In genomic region chr2:104367836-104368298, GRCm38 (mm10) we compare ENCODE assay signal across 9 mouse cellular contexts. TPM values are rescaled to one million over a fixed set of nuclear protein-coding genes. Genes with fewer than 3 reads are reported as not detected.
DNase-seq lines count a peak whose midpoint lies in the region; ATAC-seq lines count a peak whose summit lies in the region.
"Had no signal": no experiment of that assay in that cellular context is flagged by ENCODE, and none has a peak within 500 bp of the region (broad histone marks: within the 10 kb centered on the region; RNA-seq: fewer than 3 reads in every experiment).

No protein-coding gene starts in this region.

- H3K27me3 ChIP-seq in forebrain, embryonic 15.5 days = no peaks in the 10 kb centered on the region
- H3K27me3 ChIP-seq in liver, embryonic 12.5 days (replicated peaks) = no peaks in the 10 kb centered on the region

- H3K4me3 ChIP-seq in forebrain, embryonic 15.5 days = no peak overlapping the region
- H3K4me3 ChIP-seq in liver, embryonic 12.5 days = no peak overlapping the region

- H3K4me1 ChIP-seq in forebrain, embryonic 15.5 days = peaks cover 19% of the 10 kb centered on the region
- H3K4me1 ChIP-seq in liver, embryonic 12.5 days = no peaks in the 10 kb centered on the region

- 3% methylated on average over 6 of the region's 6 CpGs for WGBS in forebrain, embryonic 15.5 days
- WGBS in liver, embryonic 12.5 days (ENCODE audit: insufficient replicate concordance) = 44% methylated on average over 6 of the region's 6 CpGs

- no peak overlapping the region for H3K4me2 ChIP-seq in forebrain, embryonic 15.5 days (replicated peaks)
- no peak overlapping the region for H3K4me2 ChIP-seq in liver, embryonic 12.5 days

- DNase-seq in right cerebral cortex, adult 2 months (ENCODE audit: low spot score in 2 of 2) = peak; percentile 27 to 44
- no peak for DNase-seq in right cerebral cortex, postnatal 25 days
- DNase-seq in mesoderm, embryonic 11.5 days (ENCODE audit: low read depth, low spot score) = peak; percentile 65
- no peak for DNase-seq in urinary bladder, postnatal 36 days (ENCODE audit: low spot score in 2 of 2)
- no peak for DNase-seq in urinary bladder, adult 18-20 months (ENCODE audit: low spot score in 2 of 2)
- no peak for DNase-seq in urinary bladder, postnatal 4 days (ENCODE audit: low spot score in 2 of 2)

- ATAC-seq in forebrain, embryonic 15.5 days (replicated peaks) = peak; percentile 93
- no peak for ATAC-seq in liver, embryonic 12.5 days
- ATAC-seq: Patski had no signal

- peak overlapping the region; percentile 81 for H3K27ac ChIP-seq in forebrain, embryonic 15.5 days (replicated peaks)
- H3K27ac ChIP-seq in liver, embryonic 12.5 days = no peak overlapping the region

- no peaks in the 10 kb centered on the region for H3K9me3 ChIP-seq in forebrain, embryonic 15.5 days
- H3K9me3 ChIP-seq in liver, embryonic 12.5 days (replicated peaks) = no peaks in the 10 kb centered on the region

- H3K9ac ChIP-seq in forebrain, embryonic 15.5 days (replicated peaks) = no peak overlapping the region
- H3K9ac ChIP-seq in liver, embryonic 12.5 days = no peak overlapping the region

- no peaks in the 10 kb centered on the region for H3K36me3 ChIP-seq in forebrain, embryonic 15.5 days
- H3K36me3 ChIP-seq in liver, embryonic 12.5 days = no peaks in the 10 kb centered on the region

RNA-seq across cellular contexts. Expression of gene D430041D05Rik, which starts 42.9 kb away (rescaled TPM):
- 11.8 and 12.4 TPM in 2 replicates for polyA plus RNA-seq in forebrain, embryonic 15.5 days (2015; fragmentation: Nextera tagmentation; extraction: Ambion mirVana)
- 0.02 and 0.20 TPM in 2 replicates for polyA plus RNA-seq in liver, embryonic 12.5 days (2016; fragmentation: Nextera tagmentation; extraction: Ambion mirVana)
- polyA plus RNA-seq: Patski had no signal

Comparison
In these comparisons a context has a peak if more than half of its experiments do, and no peak if none do; other contexts are left out.
1. DNase-seq: peak in right cerebral cortex, adult 2 months (2 of 2) and mesoderm, embryonic 11.5 days (single experiment); none in right cerebral cortex, postnatal 25 days (single experiment), urinary bladder, postnatal 36 days (0 of 2), urinary bladder, adult 18-20 months (0 of 2) and urinary bladder, postnatal 4 days (0 of 2).
2. RNA of gene D430041D05Rik, which starts 42.9 kb away (polyA plus RNA-seq): 11.8 to 12.4 TPM in forebrain, embryonic 15.5 days; 0.02 to 0.20 TPM in liver, embryonic 12.5 days; every median in the first group is over 10 times any median in the second.